Mouse (Mus musculus): ENCODE measurements at regions not wholly inside any gene's neighbourhood (a gene's known extent, or its start where the extent isn't known, plus 50 kb on each side); places are given as distances from the start of the nearest gene placed in this dataset.

DNA sequence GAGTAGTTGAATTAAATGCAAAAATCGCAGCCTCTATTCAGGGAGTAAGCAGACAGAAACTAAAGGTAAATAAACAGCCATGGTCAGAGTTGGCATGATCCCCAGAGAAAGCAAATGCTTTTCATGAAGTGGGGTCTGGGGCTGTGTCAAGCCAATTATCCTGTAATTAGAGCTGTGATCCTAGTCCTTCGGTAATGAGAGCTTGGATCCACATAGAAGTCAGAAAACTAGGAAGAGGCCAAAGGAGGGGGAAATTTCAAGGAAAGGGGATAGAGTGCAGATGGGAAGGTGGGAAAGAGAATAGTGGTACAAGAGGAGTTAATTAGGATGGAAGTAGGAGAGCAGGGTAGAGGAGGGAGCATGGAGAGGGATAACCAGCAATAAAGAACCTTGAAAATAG lies 809.3 kb downstream of the Epha4 start:
- DNase-seq, result no peak

DNA sequence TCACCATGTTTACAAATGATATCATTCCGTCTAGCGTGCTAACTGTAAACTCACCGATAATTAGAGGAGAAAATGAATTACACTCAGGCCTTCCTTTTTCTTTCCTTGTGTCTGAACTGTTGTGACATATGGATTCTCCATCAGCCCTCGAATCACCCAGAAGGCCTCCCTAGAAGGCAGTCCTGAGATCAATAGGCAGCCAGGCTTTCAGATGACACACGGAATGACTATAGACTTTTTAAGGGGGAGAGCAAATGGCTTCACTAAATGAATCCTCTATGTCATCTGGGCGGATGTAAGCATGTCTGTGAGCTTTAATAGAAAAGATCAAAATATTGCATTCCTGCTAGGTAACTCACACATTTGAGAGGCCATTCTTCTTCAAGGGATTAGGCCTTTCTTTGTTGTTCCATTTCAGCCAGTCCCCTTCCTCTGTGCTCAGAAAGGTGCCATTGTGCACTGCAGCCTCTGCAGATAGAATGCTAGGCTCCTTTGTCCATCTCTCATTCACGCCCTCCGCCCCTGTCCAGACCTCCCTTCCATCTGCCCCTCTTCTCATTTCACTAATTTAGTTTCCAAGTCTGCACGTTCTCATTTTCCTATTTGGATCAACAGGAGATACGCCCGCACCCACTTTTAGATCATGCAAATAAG lies 797.1 kb downstream of the Epha4 start:
- DNase-seq, result no peak

DNA sequence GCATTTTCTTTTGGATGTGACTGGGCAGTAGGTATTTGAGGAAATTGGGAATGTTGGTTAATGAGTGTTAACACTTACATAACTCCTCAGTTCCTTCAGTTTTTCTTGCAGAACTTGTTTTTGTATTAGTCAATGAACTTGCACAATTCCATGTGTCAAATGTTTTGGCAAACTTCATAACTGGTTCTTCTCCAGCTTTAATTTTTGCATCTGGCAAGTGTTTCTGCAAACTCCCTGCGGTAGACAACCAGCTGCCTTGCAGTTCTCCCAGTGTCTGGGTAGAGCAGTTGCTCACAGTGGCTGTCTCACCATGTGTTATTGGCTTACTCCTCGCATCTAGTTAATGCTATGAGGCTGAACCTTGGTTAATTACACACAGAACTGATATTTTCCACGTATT lies 790.4 kb downstream of the Epha4 start:
- DNase-seq, result no peak

DNA sequence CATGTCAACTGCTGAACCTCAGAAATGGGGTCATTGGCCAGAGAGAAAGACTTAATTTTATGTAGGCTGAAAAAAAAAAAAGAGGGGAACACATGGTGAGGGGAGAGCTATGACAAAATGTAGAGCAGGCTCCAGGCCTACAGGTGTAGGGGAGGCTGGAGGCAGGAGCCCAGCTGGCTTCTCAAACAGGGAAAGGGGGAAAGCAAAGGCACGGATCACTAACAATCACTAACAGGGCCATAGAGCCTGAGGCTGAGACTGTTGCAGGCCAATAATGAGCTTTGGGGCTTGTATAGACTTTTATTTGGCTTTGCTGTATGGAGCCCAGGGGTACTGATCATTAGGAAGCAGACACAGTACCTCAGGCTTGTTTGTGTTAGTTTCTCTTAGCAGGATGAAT lies 777.9 kb downstream of the Epha4 start:
- DNase-seq, result no peak

DNA sequence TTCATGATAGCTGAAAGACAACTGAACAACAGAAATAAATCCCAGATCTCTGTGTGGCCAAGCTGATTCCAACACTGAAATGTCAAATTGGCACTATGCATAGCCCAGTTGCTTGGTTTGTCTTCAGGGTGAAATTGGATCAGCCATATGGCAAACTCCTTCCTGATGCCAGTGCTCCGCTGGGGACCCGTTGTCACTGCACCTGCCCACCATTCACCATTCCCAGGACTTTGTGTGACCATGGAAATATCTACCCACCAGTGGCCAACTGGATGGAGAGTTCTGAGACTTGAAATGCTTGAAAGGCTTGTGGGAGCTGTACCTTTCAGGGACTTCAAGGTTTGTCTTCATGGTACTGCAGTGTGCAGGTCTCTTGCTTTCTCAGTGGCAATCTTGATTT lies 777.2 kb downstream of the Epha4 start:
- DNase-seq, result no peak

DNA sequence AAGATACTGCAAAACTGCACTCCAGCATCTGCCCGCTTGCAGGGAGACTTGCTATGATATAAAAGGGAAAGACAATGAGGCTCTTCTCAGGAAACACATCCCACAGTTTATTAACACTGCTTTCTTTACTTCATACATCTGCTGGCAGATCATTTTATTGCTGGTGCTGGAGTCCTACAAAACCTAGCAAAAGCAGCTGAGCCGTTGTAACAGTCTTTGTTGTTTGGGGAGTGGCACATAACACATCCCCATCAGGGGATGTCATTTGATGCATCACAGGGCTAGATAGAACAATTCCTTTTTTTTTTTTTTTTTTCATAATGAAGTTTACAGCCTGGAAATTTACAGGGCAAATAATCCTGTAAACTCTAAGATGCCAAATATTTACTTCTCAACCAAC lies 742.2 kb downstream of the Epha4 start:
- no peak for DNase-seq

DNA sequence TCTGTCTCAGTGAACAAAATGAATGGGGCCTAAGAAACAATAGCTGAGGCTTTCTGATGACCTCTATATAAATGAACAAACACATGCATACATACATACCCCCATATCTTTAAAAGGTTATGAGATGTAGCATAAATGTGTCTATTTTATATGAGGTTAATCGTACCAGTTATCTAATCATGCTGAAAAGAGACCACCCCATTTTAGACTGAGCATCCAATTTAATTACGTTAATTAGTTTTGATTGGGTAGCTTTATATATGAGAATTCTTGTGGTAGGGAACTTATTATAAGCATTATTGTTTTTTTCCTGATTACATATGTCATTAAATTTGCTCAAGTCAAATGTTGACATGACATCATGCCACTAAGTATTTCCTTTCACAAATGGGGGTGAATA lies 728.0 kb downstream of the Epha4 start:
- no peak for DNase-seq

DNA sequence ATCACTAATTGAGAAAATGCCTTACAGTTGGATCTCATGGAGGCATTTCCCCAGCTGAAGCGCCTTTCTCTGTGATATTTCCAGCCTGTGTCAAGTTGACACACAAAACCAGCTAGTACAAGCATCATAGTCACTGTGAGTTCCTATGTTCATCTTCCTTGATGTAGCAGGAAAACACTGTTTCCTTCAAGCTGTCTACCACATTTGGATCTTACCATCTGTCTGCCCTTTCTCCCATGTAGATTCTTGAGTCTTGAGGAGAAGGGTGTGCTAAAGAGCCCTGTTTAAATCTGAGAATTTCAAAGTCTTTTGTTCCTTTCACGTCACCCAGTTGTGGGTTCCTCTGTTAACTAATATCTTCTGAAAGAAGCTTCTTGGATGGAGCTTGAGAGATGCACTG lies 721.5 kb downstream of the Epha4 start:
- no peak for DNase-seq

DNA sequence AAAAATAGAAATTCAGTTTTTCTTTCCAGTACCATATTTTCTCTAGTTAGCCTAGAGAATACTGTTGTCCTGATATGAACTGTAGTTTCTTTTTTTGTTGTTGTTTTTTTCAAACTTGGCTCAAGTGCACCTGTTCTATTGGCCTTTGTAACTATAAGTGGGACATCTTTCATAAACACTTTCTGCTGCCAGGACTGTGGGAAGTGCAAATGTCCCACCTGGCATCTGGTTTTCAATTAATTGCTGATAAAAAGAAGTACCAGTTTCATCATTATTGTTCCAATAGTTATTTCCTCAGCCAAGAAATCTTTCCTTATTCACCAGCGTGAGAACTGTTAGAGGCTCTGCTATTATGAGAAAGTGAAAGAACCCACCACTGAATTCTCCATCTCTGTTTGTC lies 695.0 kb downstream of the Epha4 start:
- no peak for DNase-seq

DNA sequence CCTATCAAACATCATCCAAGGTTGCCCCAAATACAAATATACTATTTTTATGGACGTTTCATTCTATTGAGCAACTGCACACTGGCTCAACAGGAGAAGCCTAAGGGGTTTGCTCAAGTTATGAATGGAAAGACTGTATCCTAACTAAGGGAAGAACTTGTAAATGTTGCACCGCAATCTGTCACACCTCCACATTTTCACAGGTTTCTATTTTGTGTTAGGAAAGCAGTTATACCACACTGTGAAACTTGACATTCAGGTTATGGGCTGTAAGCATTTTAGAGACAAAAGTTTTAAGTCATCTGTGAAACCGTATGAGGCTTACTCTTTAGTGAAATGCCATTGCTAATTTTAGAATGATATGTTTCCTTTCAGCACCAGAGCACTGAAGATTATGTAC lies 693.3 kb downstream of the Epha4 start:
- no peak for DNase-seq

DNA sequence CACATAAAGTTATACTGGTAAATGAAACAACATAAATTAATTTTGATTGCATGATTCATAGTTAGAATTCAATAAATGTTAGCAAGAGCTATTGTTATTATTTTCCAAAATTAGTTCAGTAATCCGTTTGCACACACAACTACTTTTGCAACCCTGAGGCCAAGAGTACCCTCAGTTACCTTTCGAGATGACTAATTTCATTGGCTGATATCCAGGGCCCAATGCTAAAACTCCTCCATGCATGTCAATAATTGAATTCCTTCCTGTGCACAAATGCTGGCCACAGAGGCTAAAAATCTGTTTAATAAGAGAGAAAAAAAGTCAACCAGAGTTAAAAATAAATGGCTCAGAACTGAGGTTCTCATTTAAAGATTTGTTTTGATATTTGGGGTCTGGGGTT lies 685.2 kb downstream of the Epha4 start:
- no peak for DNase-seq

DNA sequence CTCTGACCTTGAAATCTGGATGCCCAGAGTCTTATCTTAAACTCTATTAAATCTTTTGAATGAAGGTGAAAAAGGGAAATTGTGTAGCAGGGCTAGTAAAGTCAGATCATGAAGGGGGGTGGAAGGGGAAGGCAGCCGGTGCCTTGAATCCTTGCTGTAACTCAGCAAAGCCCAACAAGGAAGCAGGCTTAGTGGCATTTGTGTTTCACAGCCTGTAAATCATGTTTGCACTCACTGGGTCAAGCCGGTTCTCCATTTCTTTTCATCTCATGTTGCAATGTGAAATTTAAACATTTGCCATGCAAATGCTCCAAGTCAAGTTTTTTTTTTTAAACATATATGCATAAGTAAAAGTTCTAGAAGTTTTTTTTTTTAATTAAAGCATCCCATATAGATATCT lies 682.6 kb downstream of the Epha4 start:
- DNase-seq, result no peak

DNA sequence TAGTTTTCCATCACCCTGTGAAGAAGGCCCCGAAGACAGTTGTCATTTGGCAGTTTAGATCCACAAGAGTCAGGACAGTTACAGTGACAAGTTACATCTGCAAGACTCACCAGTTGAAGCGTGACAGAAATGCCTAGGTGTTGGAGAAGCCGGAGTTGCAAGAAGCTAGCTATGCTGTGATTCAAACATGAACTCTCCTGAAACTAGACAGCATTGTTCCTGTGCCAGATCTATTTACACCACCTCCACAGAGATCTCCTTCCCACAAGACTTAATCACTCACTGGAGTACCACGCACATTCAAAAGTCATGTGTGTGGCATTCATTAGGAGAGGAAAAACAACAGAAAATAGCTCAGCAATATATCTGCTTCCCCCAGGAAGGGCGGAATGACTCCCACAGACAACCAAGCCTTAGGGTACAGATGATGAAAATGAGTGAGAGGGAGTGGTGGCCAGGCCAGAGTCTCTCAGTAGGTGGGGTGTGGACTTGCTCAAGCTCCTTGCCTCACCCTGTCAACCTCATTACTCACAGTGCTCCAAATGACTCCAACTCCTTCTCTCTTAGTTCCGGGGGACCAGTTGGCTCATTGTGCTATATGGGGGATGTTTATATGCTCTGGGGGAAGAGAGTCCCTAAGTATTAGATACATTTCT lies 679.7 kb downstream of the Epha4 start:
- no peak for DNase-seq

DNA sequence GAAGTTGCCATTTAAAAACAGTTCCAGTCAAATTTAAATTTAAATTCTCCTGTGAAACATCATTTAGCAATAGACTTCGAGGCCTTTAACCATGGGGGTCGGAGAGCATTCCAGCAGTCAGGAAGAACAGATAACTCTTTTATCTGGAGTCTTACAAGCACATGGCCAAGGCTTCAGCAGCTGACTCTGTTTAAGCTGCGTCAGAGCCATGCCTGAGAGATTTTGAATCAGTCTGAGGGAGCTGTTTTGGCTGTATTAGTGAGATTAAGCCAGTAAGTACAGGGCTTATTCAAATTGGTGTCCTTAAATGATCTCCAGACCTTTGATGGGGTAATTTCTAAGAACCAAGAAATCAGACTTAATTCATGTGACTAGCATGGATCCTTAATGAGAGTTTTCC lies 665.5 kb downstream of the Epha4 start:
- DNase-seq, result no peak

DNA sequence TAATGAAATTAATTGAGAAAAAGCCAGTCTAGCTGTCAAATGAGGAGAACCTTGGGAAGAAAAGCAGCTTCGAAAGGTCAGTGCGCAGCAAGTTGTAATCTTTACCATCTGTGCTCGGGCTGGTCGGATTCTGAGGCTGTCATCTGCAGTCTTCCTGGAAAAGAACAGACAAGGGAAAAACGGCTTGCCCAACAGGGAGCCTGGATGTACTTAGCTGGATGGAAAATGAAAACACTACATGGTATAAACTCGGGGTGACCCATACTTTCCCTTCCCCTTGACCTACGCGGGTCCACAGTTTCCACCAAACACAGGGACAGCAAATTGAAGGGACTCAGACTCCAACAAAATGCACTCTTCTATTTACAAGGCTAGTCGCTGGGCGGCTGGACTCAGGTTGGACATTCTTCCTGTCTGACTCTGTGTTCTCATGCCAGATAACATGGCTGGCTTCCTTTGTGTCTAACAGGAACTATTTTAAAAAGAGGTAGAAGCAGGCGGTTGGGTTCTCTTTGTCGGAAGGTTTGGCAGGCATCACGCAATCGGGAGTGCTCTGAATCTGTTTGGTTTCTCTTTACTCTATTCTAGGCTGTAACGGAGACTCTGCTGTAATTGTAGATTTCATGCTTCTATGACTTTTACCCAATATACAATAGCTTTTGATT lies 648.5 kb downstream of the Epha4 start:
- no peak for DNase-seq

DNA sequence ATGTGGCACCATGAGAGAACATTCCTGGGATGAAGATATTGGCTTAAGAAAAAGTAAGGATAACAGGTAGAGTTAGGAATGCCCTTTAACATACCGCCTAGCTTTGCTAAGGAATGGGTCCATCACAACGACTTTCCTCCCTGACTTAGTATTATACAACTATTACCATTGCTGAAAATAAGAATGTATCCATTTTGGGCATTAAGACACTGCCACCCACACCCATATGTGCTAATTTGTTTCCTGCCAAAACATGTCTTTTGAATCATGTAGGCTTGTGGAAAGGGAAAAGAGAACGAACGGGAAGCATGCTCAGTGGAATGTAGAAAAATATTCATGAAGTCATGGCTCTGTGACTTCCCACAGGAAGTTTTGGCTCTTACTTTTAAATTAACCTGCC lies 641.7 kb downstream of the Epha4 start:
- DNase-seq, result no peak

DNA sequence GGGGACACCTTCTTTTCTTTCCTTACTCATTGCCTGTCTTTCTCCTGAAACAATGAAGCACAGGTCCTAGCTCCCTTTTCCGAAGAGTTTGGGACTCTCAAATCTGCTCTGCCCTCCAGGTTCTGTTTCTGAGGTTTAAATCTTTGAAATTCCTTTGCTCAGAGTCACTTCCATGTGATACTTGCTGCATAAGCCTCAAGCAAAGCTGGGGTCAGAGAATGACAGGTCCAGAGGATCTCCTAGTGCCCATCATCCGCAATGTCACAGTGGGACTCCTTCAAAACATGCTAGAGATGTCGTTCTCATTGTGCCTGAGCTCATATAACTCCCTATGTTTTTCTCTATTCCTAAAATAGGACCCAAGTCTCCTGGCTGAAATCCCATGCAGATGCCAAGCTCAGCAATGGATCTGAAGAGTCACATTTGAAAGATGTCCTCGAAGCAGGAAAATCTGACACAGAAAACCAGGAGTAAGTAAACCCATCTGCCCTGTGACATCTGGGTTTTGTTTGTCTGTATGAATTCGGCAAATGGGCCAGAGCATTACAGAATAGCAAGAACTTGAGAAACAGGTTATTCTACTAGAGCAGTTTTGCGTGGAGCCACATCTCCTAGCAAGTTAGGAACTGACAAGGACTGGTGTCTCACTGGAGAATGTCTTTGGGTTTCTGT lies 634.6 kb downstream of the Epha4 start:
- no peak for DNase-seq

DNA sequence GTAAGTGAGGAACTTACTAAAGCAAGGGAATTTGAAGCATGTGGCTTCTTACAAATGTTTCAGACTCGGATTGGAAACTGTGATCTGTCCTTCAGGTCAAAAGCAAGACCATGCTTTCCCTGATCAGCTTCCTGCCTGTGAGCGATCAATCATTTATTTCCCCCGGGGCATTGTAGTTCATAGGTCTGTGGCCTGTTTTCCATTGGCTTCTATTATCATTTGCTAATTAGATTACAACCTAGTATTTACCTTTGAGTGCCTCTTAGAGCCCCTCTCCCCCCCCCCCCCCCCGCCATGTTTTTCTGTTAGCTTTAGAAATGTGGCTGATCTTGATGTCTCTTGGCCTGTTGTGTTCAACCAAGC lies 634.1 kb downstream of the Epha4 start:
- no peak for DNase-seq

DNA sequence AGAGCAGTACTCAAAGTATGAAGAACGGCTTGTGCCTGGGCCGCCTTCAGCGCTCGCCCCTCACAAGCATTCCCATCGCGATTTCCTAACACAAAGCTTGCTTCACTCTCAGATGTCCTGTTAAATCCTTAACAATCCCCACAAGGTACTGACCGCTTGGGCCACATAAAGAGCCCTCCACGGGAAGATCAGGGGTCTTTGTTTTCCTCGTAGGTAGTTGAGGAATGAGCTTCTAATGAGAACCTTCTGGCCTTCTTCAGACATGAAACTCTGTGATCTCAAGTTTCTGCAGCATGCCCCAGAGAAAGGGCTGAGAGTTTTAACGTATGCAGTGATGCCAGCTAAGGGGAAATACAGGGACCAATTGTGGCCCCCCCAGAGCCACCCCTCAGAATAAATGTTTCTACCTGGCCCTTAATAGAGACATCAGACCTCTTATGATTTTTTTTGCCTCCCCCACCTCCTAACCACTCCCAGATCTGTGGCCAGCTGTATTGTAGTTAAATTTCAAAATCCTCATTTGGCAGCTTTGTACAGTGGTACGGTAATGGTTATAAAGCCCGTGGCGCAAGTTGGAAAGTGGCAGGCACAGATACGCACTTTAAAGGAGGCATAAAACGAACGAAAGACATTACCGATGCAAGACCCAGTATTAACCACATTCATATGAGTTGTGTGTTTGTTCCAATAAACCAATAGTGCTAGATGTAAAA lies 618.6 kb downstream of the Epha4 start:
- DNase-seq, result no peak

DNA sequence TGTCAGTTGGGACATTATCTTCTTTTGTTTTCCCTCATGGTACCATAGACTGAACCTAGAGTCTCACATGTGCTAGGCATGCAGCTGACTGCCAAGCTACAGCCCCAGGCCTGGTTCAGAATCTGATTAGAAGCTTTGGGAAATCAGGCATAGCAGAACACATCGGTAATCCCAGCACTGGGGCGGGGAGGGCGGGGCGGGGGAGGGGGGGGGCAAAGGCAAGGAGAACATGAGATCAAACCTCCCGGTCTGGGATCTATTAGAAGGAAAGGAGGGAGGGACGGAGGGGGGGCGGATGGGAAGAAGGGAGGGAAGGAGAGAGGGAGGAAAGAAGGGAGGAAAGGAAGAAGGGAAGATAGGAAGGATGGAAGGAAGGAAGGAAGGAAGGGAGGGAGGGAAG lies 617.5 kb downstream of the Epha4 start:
- no peak for DNase-seq

DNA sequence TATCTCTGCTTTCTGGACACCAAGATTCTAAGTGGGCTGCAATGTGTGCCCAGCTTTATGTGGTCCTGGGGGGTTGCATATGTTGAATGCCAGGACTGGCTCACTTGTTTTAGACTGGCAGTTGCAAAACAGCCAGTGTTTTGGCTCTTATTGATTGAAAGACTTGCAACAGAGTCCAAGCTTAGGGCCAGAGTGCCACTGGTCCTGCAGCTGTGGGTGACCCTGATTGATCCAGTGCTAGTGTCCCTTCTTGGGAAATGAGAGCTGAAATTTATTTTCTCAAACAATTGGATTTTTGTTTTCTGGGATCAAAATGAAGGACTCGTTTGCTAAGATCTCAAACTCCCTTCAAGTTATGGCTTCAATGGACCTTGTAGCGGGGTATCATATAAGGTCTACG lies 603.4 kb downstream of the Epha4 start:
- no peak for DNase-seq

DNA sequence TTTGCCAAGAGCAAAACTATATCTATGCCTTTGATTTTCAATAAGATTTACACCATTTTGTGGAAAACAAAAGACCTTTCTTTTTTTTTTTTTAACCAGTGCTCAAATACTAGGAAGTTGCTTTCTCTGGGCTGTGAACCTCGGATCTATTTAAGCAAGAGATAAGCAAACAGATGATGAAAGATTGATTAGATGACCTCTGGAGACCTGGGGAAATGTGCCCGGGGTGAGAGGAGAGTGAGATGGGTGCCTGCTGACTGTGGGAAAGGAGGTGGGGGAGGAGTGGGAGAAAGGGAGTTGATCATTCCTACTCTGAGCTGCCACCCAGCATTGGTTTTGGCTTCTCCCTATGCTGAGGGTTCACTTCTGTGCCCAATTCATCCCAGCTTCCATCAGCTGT lies 595.3 kb downstream of the Epha4 start:
- DNase-seq, result no peak

DNA sequence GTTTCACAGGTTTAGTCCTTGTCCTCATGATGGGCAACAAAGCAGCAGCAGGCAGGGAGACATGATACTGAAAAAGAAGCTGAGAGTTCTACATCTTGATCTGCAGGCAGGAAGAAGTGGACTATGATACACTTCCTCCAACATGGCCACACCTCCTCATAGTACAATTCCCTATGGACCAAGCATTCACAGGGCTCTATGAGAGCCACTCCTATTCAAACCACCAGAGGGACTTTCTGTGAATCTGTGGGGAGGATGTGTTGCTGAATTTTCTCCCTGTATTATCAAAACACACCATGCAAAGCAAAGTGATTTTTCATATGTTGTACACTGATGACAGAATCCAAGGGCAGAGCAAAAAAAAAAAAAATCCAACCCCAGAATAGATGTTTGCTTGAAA lies 594.3 kb downstream of the Epha4 start:
- DNase-seq, result no peak
